Mouse (Mus musculus) left cerebral cortex, postnatal 4 days (tissue): ENCODE results near the gene Scgb1c1. TPM values are rescaled to one million over a fixed set of nuclear protein-coding genes. Genes with fewer than 3 reads are reported as not detected.

Experiments used
- DNase-seq: peaks from one replicate; pipeline ENCODE4 v3.0.0-alpha.2; 2022
- intact Hi-C: fragments of 180-260 bp; cut with DNase I; formaldehyde crosslinking; loops from one replicate; pipeline ENCODE4 v1.15.1; 2025
- total RNA-seq, 2 experiments: library from RNA; stranded (reverse); gene quantifications; 2 replicates each; pipeline ENCODE4 v1.2.3; 2021

Scgb1c1 gene
- not detected for total RNA-seq

- peak; percentile 92 for DNase-seq
- intact Hi-C loops = loop anchor here (5.0 kb wide), 1 partner anchor 62 kb away; no protein-coding TSS in a partner anchor
These were observed at the start of gene Scgb1c1 for GRCm38 (mm10) chr7:140844905-140845665. Scgb1c1 (plus strand) TSS chr7:140845547.

- intact Hi-C loops = no loop called here
These were observed 47.7 kb upstream of the Scgb1c1 start for GRCm38 (mm10) chr7:140797619-140798018.

GRCm38 (mm10) chr7:140798212-140798611 is 47.1 kb upstream of the Scgb1c1 start:
- DNase-seq = no peak
- intact Hi-C loops = no loop called here

More at GRCm38 (mm10) chr7:140797619-140798018, 47.7 kb upstream of the Scgb1c1 start:
- no peak for DNase-seq

GRCm38 (mm10) chr7:140802629-140803028 is 42.7 kb upstream of the Scgb1c1 start:
- intact Hi-C loops = no loop called here
- no peak for DNase-seq

GRCm38 (mm10) chr7:140805704-140806103 is 39.6 kb upstream of the Scgb1c1 start:
- intact Hi-C loops = no loop called here
- peak; percentile 25 for DNase-seq

GRCm38 (mm10) chr7:140810496-140810895 is 34.9 kb upstream of the Scgb1c1 start:
- intact Hi-C loops = no loop called here

GRCm38 (mm10) chr7:140811714-140812113 is 33.6 kb upstream of the Scgb1c1 start:
- intact Hi-C loops = no loop called here
- peak; percentile 46 for DNase-seq

More at GRCm38 (mm10) chr7:140810496-140810895, 34.9 kb upstream of the Scgb1c1 start:
- no peak for DNase-seq

DNA sequence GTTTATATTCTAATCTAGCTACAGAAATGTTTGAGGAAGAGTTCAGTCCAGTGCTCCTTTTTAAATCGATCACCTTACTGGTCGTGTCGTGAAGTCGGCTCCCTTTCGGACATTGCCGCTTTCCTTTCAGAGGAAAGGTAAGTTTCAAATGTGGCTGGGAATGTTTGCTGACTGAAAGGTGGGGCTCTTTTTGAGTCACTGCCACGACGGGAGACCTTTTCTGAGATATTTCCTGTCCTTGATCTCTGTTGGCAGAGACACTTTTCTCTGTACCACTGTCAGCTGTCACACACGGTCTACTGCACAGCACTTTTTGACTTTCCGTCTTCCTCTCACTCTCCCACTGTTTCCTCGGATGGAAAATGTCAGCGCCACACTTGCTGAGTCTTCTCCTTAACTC is 32.5 kb upstream of the Scgb1c1 start:
- intact Hi-C loops = no loop called here
- DNase-seq = no peak

GRCm38 (mm10) chr7:140820173-140820572 is 25.2 kb upstream of the Scgb1c1 start:
- peak; percentile 51 for DNase-seq
- intact Hi-C loops = loop anchor here (10.0 kb wide), 1 partner anchor 745 kb away; no protein-coding TSS in a partner anchor

DNA sequence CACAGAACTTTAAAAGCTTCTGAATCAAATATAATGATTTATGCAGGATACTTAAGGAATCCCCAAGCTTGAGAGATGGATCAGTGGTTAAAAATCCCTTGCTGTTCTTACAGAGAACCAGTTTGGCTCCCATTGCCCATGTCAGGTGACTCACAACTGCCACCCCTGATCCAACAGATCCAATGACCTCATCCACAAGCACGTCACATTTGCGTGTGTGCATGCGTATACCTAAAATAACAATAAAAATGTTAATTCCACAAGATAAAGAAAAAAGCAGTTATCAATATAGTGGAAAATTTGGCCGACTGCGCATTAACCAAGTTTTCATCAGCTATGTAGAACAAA is 24.1 kb upstream of the Scgb1c1 start:
- DNase-seq = no peak
- intact Hi-C loops = loop anchor here (10.0 kb wide), 1 partner anchor 746 kb away; no protein-coding TSS in a partner anchor

- peak; percentile 75 for DNase-seq
- intact Hi-C loops = loop anchor here (10.0 kb wide), 1 partner anchor 747 kb away; no protein-coding TSS in a partner anchor
These were observed 23.6 kb upstream of the Scgb1c1 start, which contains the start of gene Zfp941 for GRCm38 (mm10) chr7:140821653-140822329. Zfp941 (minus strand) TSS chr7:140822178.

DNA sequence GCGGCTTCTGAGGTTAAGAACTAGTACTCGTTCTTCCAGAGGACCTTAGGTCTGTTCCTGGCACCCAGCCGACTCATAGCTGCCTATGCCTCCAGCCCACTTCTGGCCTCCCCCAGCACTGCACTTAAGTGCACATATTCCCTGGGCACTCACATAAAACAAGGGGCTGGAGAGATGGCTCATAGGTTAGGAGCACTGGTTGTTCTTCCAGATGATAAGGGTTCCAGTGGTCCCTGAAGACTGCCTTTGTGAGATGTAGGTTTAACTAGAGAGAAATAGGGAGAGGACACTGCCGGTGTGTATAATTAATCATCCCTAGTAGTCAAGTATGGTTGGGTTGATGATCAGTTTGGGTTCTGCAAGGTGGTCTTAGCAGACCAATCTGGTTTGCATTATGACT is 22.6 kb upstream of the Scgb1c1 start:
- intact Hi-C loops = loop anchor here (10.0 kb wide), 1 partner anchor 748 kb away; no protein-coding TSS in a partner anchor

DNA sequence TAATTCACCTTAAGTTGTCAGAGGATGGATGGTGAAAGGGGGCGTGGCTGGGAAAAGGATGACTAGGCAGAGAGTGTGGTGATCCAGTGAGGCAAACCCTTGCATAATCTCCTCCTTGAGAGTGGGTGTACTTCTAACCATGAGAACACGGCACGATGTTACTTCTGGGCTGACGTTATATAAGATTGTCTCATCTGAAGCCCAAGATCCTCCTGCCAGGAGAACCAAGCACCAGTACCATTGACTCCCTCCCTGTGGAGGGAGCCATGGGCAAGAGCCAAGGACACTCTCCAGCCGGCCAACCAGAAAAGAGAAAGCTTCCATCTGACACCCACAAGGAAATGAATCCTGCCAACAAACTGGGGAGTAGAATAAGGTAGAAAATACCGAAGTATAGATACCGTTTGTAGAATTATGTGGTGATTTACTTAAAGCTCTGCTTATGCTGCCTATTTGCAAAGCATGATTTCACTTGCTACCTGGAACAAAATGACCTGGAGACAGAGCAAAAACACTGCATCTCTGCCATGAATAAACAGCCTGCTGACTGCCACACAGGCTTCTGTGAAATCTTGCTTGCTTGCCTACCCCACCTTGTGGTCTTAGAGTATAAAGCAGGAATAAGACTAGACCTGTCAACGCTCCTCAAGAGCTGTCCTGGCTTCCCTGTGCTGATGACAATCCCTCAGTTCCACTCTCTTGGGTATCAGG is 17.0 kb upstream of the Scgb1c1 start:
- intact Hi-C loops = loop anchor here (10.0 kb wide), 1 partner anchor 754 kb away; no protein-coding TSS in a partner anchor

More for the DNA sequence above, 22.6 kb upstream of the Scgb1c1 start:
- DNase-seq = no peak

GRCm38 (mm10) chr7:140831447-140831846 is 13.9 kb upstream of the Scgb1c1 start:
- intact Hi-C loops = no loop called here
- DNase-seq = no peak

More for the DNA sequence above, 17.0 kb upstream of the Scgb1c1 start:
- DNase-seq = peak; percentile 20

DNA sequence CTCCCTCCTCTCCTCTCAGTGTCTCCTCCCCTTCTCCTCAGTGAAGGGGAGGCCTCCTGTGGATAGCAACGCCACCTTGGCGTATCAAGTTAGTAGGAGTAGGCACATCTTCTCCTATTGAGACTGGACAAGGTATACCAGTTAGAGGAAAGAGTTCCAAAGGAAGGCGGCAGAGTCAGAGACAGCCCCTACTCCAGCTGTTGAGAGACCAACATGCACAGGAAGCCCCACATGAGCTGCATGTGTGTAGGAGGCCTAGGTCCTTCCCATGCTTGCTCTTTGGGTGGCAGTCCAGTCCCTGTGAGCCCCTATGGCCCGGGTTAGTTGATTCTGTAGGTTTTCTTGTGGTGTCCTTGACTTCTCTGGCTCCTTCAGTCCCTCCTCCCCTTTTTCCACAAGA is 12.0 kb upstream of the Scgb1c1 start:
- intact Hi-C loops = no loop called here
- DNase-seq = no peak

DNA sequence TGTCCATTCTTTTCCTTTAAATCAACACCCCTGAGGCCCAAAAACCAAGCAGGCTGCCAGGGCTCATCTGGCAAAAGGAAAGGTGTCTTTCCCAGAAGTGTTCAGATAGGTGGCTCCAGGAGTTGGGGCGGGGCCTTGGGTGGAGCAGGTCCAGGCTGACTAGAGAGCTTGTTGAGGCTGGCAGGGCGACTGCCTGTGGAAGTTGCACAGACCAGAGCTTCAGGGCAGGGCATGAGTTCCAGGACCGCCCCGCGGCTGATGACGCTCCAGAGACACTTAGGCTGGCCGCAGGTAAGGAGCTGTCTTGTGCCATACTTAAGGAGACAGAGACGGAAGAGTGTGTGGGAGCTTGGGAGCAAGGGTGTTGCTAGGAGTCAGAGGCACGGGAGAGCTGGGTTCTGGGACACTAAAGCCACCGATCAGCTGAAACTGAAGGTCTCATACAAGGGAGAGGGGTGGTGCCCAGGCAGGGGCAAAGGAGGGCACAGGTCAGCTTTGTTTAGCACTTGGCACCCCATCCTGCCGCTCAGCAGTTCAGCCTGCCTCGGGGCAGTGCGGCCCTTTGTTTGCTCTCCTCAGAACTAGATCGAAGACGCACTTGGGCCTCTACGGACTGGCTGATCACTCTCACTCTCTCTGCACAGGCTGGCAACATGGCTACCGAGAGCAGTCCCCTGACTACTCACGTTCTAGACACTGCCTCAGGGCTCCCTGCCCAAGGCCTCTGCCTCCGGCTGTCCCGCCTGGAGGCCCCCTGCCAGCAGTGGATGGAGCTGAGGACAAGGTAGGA is 10.2 kb upstream of the Scgb1c1 start, which contains the start of gene Urah:
Gene Urah (plus strand): TSS at position 51 of the 790 bp plus-strand sequence.
- DNase-seq = no peak
- intact Hi-C loops = no loop called here

DNA sequence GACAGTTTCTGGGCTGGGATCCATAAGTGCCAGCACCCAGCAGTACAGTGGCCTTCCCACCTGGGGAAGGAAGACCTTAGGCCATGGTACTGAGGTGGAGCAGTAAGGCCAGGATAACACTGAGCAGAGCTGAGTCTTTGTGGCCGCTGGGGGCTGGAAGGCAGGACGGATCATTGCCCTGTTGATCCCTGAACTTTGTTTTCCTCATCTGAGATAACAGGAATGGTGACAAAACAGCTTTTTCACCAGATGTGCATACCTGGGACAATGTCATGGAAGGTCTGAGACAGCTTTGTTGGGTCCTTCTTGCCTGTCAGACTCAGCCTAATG is 9.6 kb upstream of the Scgb1c1 start:
- intact Hi-C loops = no loop called here
- no peak for DNase-seq

GRCm38 (mm10) chr7:140836243-140837115 is 8.9 kb upstream of the Scgb1c1 start:
- DNase-seq = no peak
- intact Hi-C loops = no loop called here

DNA sequence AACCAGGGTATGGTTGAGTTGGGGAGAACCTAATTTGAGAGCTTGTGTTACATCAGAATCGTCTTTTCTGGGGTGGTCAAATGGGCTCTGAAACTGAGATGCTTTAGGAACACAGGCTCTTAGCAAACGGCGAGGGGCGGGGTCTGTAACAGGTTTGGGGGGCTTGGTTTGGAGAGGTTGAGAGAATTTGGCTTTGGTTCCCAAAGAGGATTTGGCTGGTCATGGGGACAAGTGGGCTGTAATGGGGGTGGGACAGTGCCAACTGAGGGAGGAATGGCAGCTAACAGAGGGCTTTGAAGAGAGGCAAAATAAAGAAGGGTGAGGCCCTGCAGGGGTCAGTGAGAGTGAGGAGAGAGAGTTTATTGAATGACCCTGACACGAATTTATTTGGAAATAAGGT is 5.8 kb upstream of the Scgb1c1 start:
- intact Hi-C loops = no loop called here
- DNase-seq = no peak
